Mouse (Mus musculus) cerebellum, adult 11 months (tissue): Measurements from ENCODE around the gene Slc22a17.
A peak's percentile ranks its signal among the peaks of the same experiment; 100 is the strongest.

Source experiments
- DNase-seq: peaks from one replicate; pipeline ENCODE4 v3.0.0; 2022

The Slc22a17 gene

DNA sequence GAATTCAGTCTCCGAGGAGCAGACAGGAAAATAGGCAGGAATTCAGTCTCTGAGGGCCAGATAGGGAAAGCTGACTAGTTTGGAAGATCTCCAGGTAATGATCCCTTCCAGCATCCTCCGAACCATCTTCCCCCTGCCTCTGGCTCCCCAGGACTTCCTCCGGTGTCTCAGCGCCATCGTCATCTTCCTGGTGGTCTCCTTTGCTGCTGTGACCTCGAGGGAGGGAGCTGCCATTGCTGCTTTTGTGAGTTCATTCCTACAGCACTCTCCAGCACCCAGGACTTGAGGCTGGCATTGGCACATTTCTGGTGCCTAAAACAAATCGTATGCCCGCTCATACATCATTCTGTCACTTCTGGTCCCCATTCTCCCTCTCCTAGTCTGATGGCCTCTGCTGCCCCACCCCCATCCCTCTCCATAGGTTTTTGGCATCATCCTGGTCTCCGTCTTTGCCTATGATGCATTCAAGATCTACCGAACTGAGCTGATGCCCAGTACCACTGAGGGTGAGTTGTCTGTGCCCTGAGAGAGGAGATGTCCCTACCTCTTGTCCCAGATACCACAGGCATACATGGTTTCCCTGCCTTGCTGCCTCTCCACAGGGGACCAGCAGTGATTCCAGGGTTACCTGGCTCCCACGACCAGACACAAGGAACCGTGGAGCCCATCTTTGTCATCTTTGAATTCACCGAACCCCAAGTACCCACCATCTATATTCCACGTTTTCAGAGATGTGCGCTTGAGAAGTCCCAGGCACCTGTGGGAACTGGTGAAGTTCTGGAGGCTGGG is 25.7 kb upstream of the Slc22a17 start:
- no peak for DNase-seq

DNA sequence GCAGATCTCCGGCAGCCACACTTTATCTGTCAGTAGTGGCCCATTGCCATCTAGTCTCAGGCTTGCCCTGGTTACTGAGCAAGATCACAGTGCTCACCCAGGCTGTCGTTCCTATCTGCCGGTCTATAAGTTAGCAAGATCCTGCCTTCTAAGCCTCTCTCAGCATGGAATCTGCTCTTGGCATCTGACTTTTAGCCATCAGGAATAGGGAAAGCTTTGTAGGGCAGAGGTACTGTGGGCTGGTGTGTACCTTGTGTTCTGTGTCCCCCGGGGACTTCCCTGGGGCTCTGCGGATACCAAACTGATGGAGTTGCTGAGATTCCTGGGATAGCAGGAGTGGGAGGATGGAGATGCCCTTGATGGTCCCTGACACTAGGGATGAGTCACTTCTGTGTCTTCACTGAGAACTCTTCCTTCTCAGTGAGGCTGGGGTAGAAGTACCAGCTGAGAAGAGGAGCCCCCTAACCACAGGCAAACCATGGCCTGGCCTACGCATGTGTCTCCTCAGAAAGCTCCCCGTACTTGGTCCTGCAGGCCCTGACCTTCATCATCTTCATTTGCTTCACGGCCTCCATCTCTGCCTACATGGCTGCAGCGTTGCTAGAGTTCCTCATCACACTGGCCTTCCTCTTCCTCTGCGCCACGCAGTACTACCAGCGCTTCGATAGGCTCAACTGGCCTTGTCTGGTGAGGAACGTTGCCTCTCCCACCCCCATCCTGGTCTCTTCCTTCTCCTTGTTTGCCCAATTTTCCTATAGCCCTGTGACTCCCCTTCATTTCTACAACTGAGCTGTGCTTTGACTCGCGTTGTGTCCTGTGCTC is 24.6 kb upstream of the Slc22a17 start:
- DNase-seq: no peak

DNA sequence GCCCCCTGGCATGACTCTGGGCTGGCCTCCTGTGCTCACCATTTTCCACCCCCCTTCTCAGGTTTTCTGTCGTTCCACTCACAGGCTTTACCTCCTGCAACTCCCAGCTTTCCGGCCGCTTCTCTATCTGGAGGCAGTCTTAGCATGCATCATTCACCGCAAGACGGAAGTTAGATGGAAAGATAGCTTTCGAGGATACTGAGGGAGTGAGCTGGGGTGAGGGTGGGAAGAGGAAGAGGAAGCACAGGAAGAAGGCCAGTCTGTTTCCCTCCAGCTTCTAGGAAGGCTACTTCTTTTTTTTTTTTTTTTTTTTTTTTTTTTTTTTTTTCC is 23.9 kb upstream of the Slc22a17 start:
- no peak for DNase-seq

- peak; percentile 34 for DNase-seq
These were observed 23.2 kb upstream of the Slc22a17 start, which contains the start of gene Cmtm5 for GRCm38 (mm10) chr14:54935904-54936830. TSS of gene Cmtm5 (plus strand) at chr14:54936261.

DNA sequence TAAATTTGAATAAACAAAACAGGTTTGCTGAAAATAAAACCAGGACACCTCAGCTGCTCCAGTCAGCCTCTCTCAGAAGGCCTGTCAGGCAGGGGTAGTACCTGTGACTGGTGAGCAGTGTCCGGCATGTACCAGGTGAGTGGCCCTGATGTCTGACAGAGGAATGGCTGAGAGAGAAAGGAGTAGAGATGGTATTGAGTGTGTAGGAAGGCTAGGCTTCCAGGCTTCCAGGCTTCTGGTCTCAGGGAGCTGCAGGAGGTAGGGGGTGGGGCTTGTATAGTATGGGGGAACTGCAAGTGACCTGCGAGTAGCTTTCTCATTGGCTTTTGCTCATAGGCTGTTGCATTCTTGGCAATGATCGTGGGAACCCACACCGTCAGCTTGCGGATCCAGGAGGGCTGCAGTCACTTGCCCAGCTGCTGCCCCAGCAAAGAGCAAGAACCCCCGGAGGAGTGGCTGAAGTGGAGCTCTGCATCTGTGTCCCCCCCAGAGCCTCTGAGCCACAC is 19.8 kb upstream of the Slc22a17 start, which contains the start of gene Il25:
TSS of gene Il25 (plus strand) at position 51 of the 506 bp plus-strand sequence.
- DNase-seq: no peak

- DNase-seq: no peak
These were observed 17.5 kb upstream of the Slc22a17 start for GRCm38 (mm10) chr14:54930431-54930830.

- DNase-seq: no peak
These were observed 16.9 kb upstream of the Slc22a17 start for GRCm38 (mm10) chr14:54929801-54930200.

- DNase-seq: no peak
These were observed 14.4 kb upstream of the Slc22a17 start for GRCm38 (mm10) chr14:54927296-54927695.

DNA sequence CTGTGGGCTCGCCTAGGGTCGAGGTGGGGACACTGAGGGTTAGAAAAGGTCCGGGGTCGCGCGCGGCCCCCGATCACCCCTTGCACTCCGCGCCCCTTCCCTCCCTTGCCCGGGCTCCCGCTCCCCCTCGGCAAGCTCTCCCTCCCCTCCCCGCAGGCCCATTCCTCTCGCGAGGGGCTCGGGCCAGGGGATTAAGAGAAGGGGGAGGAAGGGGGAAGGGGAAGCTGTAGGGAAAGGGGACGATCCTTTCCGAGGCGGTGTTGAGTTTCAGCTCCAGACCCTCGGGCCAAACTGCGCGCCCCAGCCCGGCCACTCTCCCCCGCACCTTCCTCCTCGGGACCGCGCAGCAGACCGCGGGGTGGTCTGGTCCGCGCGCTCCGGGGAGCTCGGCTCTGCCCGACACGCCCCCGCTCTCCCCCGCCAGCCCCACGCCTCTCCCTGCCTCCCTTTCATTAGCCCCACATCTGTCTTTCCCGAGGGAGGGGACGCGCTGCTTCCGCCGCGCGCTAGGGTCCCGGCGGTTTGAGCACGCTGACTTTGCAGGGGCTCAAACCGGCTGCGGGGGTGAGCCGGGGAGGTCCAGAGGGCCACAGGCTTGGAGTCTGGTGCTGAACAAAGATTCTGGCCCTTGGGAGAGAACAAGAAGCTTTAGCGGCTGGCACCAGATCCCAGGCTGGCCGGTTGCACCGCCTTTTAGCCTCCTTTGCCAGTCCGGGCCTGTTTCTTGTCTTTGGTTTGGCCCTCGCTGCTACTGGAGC is 13.6 kb upstream of the Slc22a17 start:
- DNase-seq: no peak

- peak; percentile 35 for DNase-seq
These were observed 12.7 kb upstream of the Slc22a17 start, which contains the start of gene Efs for GRCm38 (mm10) chr14:54925349-54926342. TSS of gene Efs (minus strand) at chr14:54926126.

- no peak for DNase-seq
These were observed 11.9 kb upstream of the Slc22a17 start for GRCm38 (mm10) chr14:54924641-54925348.

DNA sequence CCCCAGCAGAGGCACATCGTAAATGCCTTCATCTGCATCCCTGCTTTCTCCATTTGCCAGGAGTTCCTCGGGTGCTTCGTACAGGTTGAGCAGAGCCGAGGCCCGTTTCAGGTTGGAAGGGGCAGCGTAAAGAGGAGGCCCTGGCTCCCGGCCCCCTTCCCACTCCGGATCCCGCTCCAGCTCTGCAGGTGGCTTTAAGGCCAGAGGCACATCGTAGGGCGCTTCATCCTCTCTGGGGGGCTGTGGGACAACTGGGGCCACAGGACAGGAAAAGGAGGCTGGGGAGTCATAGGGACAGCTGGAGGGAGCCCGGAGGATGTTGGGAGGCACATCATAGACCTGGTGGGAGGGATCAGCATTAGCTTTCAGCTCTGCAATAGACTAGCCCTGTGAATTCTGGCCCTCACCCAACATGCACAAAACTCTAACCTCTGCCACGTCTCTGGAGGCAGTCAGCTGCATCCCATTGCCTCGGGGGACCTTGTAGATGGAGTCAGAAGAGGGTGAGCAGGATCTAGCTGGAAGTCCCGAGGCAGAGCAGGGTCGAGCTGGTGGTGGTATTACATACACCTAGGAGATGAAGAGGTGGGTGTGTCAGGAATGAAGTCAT is 7.2 kb upstream of the Slc22a17 start:
- no peak for DNase-seq

GRCm38 (mm10) chr14:54913343-54913742 is 411 bp upstream of the Slc22a17 start:
- DNase-seq: no peak

GRCm38 (mm10) chr14:54912109-54912850 is 652 bp downstream of the Slc22a17 start:
- DNase-seq: peak; percentile 43

DNA sequence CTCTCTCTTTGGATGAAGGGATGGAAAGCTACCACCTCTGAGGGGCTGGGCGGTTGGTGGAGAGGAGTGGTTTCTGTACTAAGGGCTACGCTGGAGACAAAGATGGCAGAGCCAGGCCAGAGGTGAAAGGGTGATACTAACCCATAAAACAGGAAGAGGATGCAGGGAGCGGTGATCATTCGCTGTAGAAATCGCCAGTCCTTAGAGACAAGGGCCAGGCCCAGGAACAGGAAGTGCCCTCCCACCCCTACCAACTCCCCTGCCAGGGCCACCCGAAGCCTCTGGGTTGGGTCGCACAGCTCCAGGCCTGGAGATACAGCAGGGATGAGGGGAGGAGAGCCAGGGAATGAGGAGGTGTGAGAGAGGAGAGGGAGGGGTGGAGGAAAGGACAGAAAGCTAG is 4.2 kb downstream of the Slc22a17 start:
- DNase-seq: no peak

GRCm38 (mm10) chr14:54903641-54904040 is 9.3 kb downstream of the Slc22a17 start:
- no peak for DNase-seq

- DNase-seq: peak; percentile 52
These were observed 12.5 kb downstream of the Slc22a17 start for GRCm38 (mm10) chr14:54900383-54900782.

DNA sequence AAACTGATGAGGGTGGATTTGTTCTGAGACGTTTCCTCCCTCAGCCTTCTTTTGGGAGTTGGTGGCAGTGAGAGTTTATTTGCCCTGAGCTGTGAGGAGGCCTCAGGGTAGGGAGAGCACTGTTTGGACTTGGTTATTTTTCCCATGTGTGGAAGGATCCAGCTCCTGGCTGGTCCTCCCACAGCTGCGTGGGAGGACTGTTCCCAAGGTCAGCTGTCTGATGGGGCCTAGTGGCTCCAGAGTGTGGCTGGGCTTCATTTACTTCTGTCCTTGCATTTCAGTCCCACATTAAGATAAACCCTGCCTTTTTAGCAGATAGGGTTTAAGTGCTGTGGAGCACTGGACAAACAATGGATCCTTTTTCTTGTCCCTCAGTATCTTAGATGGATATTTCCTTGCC is 15.5 kb downstream of the Slc22a17 start:
- DNase-seq: no peak
